Mouse (Mus musculus): ENCODE measurements around the gene Thbs1. TPM values are rescaled to one million over a fixed set of nuclear protein-coding genes. Genes with fewer than 3 reads are reported as not detected.

The Thbs1 gene
- polyA plus RNA-seq, 1 experiment from 2014 or later, result 4.7 TPM

DNA sequence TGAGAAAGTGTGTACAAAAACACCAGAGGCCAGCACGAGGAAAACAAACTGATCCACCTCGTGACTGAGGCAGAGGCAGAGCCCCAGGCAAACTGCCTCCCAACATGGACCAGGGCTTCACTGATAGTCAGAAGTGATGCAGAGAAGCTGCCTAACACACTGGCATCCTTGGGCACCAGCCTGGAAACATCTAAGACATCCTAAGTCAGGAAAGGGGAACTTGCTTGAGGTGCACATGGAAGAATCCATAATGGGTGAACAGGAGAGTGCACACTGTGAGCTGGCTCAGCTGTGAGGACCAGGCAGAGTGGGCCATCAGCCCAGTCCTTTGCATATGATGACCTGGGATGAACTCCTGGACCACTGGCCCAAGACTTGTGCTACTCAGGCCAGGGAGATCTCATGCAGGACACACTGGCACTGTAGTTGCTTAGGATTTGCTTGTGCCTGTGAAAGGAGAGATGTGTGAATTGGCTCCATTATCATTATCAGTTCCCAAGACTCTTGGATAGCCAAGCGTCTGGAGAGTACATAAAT lies 5.1 kb downstream of the Thbs1 start:
- H3K9me3 ChIP-seq, result no peaks in the 10 kb centered on the region
- H3K27ac ChIP-seq, result no peak overlapping the region
- H3K4me2 ChIP-seq, result no peak overlapping the region
- H3K9ac ChIP-seq, result no peak overlapping the region
- no peak overlapping the region for H3K4me3 ChIP-seq
- WGBS, result 76% methylated on average over 3 of the region's 3 CpGs
- H3K36me3 ChIP-seq (replicated peaks), result no peaks in the 10 kb centered on the region
- ATAC-seq (replicated peaks), result no peak
- H3K4me1 ChIP-seq, result 0 out of 2 replicates have a peak, but pooled peaks cover 13% of the 10 kb centered on the region
- H3K27me3 ChIP-seq (replicated peaks), result peaks cover 6% of the 10 kb centered on the region

- 0 out of 2 replicates have a peak, but pooled peaks cover 13% of the 10 kb centered on the region for H3K4me1 ChIP-seq
- no peak for ATAC-seq (replicated peaks)
- WGBS, result 78% methylated on average over 11 of the region's 11 CpGs
- no peak overlapping the region for H3K27ac ChIP-seq
- H3K27me3 ChIP-seq (replicated peaks), result peaks cover 6% of the 10 kb centered on the region
- no peak overlapping the region for H3K4me3 ChIP-seq
- H3K9ac ChIP-seq, result no peak overlapping the region
- H3K9me3 ChIP-seq, result no peaks in the 10 kb centered on the region
- H3K36me3 ChIP-seq (replicated peaks), result no peaks in the 10 kb centered on the region
- H3K4me2 ChIP-seq, result no peak overlapping the region
Measured at GRCm38 (mm10) chr2:118117401-118117800, 5.7 kb downstream of the Thbs1 start.

- H3K9ac ChIP-seq, result no peak overlapping the region
- H3K4me2 ChIP-seq, result no peak overlapping the region
- no peaks in the 10 kb centered on the region for H3K9me3 ChIP-seq
- H3K4me1 ChIP-seq, result 0 out of 2 replicates have a peak, but pooled peaks cover 13% of the 10 kb centered on the region
- no peaks in the 10 kb centered on the region for H3K36me3 ChIP-seq (replicated peaks)
- H3K27ac ChIP-seq, result no peak overlapping the region
- H3K27me3 ChIP-seq (replicated peaks), result peaks cover 3% of the 10 kb centered on the region
- ATAC-seq (replicated peaks), result no peak
- WGBS, result 78% methylated on average over 6 of the region's 6 CpGs
- no peak overlapping the region for H3K4me3 ChIP-seq
Measured at GRCm38 (mm10) chr2:118118045-118118444, 6.4 kb downstream of the Thbs1 start.

DNA sequence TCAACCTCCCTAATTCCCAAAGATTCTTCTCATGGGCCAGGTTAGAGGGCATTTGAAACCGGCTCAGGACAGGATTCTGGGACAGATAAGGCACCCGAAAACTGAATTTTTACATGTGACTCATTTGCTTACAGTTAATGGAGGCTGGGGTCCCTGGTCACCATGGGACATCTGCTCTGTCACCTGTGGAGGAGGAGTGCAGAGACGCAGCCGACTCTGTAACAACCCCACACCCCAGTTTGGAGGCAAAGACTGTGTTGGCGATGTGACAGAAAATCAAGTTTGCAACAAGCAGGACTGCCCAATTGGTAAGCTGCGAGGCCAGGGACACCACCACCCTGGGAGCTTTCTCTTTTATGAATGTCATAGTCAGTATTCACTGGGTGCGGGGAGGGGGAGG lies 6.8 kb downstream of the Thbs1 start:
- Histone ChIP-seq H3K4me3 (no peak overlapping the region), H3K27ac (no peak overlapping the region), H3K9ac (no peak overlapping the region), H3K9me3 (no peaks in the 10 kb centered on the region), H3K4me1 (0 out of 2 replicates have a peak, but pooled peaks cover 13% of the 10 kb centered on the region), H3K27me3 (replicated peaks) (no peaks in the 10 kb centered on the region), H3K36me3 (replicated peaks) (no peaks in the 10 kb centered on the region), H3K4me2 (no peak overlapping the region)
- WGBS, result 87% methylated on average over 7 of the region's 7 CpGs
- no peak for ATAC-seq (replicated peaks)

DNA sequence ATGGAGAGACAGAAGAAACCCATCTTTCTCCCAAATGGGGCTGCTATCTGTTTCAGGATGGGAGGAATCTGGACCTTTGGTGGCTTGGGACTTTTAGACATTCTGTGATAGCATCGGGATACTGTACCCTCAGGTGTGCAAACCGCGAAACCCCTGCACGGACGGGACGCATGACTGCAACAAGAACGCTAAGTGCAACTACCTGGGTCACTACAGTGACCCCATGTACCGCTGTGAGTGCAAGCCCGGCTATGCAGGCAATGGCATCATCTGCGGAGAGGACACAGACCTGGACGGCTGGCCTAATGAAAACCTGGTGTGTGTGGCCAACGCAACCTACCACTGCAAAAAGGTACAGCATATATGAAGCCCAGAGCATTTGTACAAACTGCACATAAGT lies 8.0 kb downstream of the Thbs1 start:
- Histone ChIP-seq H3K4me1 (0 out of 2 replicates have a peak, but pooled peaks cover 12% of the 10 kb centered on the region), H3K9ac (no peak overlapping the region), H3K27me3 (replicated peaks) (no peaks in the 10 kb centered on the region), H3K4me2 (no peak overlapping the region), H3K36me3 (replicated peaks) (no peaks in the 10 kb centered on the region), H3K4me3 (no peak overlapping the region), H3K9me3 (no peaks in the 10 kb centered on the region), H3K27ac (no peak overlapping the region)
- 96% methylated on average over 12 of the region's 12 CpGs for WGBS
- no peak for ATAC-seq (replicated peaks)

DNA sequence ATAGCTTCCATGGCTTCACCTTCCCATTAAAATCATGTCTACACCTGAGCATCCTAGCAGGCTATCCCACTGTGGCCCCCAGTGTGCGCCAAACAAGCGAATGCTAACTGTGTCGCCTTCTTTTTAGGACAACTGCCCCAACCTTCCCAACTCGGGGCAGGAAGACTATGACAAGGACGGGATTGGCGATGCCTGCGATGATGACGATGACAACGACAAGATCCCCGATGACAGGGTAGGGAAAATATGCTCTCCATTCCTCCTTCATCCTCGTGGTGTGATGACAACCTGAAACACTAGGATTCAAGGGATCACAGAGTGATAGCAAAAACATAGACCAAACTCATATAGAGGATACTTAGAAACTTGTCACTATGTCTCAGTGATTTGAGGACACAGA lies 8.4 kb downstream of the Thbs1 start:
- WGBS, result 94% methylated on average over 11 of the region's 11 CpGs
- H3K36me3 ChIP-seq (replicated peaks), result no peaks in the 10 kb centered on the region
- H3K27ac ChIP-seq, result no peak overlapping the region

DNA sequence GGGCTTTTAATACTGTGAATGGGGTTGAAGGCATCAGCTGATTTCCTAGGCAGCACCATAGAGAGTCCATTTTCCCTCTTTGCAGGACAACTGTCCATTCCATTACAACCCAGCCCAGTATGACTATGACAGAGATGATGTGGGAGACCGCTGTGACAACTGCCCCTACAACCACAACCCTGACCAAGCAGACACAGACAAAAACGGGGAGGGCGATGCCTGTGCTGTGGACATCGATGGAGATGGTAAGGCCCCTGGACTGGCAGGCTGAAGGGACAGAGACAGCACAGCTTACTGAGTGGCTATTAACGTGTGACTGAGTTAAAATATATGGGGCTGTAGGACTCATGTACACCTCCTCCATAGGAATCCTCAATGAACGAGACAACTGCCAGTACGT lies 9.1 kb downstream of the Thbs1 start:
- Histone ChIP-seq H3K36me3 (replicated peaks) (no peaks in the 10 kb centered on the region), H3K4me2 (no peak overlapping the region), H3K27me3 (replicated peaks) (no peaks in the 10 kb centered on the region), H3K9me3 (no peaks in the 10 kb centered on the region), H3K4me3 (no peak overlapping the region), H3K27ac (no peak overlapping the region), H3K9ac (no peak overlapping the region), H3K4me1 (0 out of 2 replicates have a peak, but pooled peaks cover 5% of the 10 kb centered on the region)
- WGBS, result 92% methylated on average over 7 of the region's 7 CpGs
- no peak for ATAC-seq (replicated peaks)

More for the DNA sequence above, 8.4 kb downstream of the Thbs1 start:
- H3K9me3 ChIP-seq, result no peaks in the 10 kb centered on the region
- H3K4me1 ChIP-seq, result 0 out of 2 replicates have a peak, but pooled peaks cover 9% of the 10 kb centered on the region
- no peak overlapping the region for H3K4me3 ChIP-seq
- no peak overlapping the region for H3K9ac ChIP-seq
- H3K27me3 ChIP-seq (replicated peaks), result no peaks in the 10 kb centered on the region
- ATAC-seq (replicated peaks), result no peak
- no peak overlapping the region for H3K4me2 ChIP-seq

DNA sequence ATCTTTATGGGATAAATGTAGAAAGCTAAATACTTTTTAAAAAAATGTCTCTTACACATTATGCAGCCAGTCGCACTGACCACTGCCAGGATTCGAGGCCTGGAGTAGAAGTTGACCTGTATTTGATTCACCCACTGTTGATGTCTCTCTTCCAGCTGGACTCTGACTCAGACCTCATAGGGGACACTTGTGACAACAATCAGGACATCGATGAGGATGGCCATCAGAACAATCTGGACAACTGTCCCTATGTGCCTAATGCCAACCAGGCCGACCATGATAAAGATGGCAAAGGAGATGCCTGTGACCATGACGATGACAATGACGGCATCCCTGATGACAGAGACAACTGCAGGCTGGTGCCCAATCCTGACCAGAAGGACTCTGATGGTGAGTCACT lies 10.6 kb downstream of the Thbs1 start:
- no peaks in the 10 kb centered on the region for H3K9me3 ChIP-seq
- H3K4me2 ChIP-seq, result no peak overlapping the region
- no peak overlapping the region for H3K9ac ChIP-seq
- WGBS, result 94% methylated on average over 6 of the region's 6 CpGs
- H3K4me3 ChIP-seq, result no peak overlapping the region
- H3K36me3 ChIP-seq (replicated peaks), result no peaks in the 10 kb centered on the region
- H3K27me3 ChIP-seq (replicated peaks), result no peaks in the 10 kb centered on the region
- no peak for ATAC-seq (replicated peaks)
- H3K4me1 ChIP-seq, result peaks cover 3% of the 10 kb centered on the region; the same call in 1 of the 2 replicates
- no peak overlapping the region for H3K27ac ChIP-seq

DNA sequence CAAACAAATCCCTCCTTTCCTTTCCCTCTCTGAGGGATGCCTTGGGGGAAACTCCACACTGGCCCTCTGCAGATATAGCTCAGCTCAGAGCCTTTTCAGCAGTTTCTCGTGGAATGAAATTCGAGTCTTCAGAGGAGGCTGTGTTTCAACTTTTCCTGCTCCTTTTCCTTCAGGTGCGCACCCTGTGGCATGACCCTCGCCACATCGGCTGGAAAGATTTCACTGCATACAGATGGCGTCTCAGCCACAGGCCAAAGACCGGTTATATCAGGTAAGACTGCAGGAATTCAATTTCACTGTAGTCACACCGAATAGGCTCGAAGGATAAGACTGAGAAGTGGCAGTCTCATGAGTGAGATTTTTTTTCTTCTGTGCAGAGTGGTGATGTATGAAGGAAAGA lies 12.1 kb downstream of the Thbs1 start:
- Histone ChIP-seq H3K9me3 (no peaks in the 10 kb centered on the region), H3K36me3 (replicated peaks) (no peaks in the 10 kb centered on the region), H3K4me2 (no peak overlapping the region), H3K27me3 (replicated peaks) (no peaks in the 10 kb centered on the region), H3K4me3 (no peak overlapping the region), H3K9ac (no peak overlapping the region), H3K27ac (no peak overlapping the region), H3K4me1 (peaks cover 3% of the 10 kb centered on the region; the same call in 1 of the 2 replicates)
- no peak for ATAC-seq (replicated peaks)
- WGBS, result 83% methylated on average over 9 of the region's 9 CpGs

- H3K9me3 ChIP-seq, result no peaks in the 10 kb centered on the region
- peaks cover 3% of the 10 kb centered on the region; the same call in 1 of the 2 replicates for H3K4me1 ChIP-seq
- no peak overlapping the region for H3K27ac ChIP-seq
- no peaks in the 10 kb centered on the region for H3K36me3 ChIP-seq (replicated peaks)
- H3K27me3 ChIP-seq (replicated peaks), result no peaks in the 10 kb centered on the region
- H3K4me3 ChIP-seq, result no peak overlapping the region
- no peak for ATAC-seq (replicated peaks)
- WGBS, result 85% methylated on average over 7 of the region's 7 CpGs
- H3K4me2 ChIP-seq, result no peak overlapping the region
- H3K9ac ChIP-seq, result no peak overlapping the region
Measured at GRCm38 (mm10) chr2:118124437-118124836, 12.8 kb downstream of the Thbs1 start.

- ATAC-seq (replicated peaks), result no peak
- Histone ChIP-seq H3K4me1 (peaks cover 3% of the 10 kb centered on the region; the same call in 1 of the 2 replicates), H3K4me3 (no peak overlapping the region), H3K27ac (no peak overlapping the region), H3K36me3 (replicated peaks) (no peaks in the 10 kb centered on the region), H3K27me3 (replicated peaks) (no peaks in the 10 kb centered on the region), H3K9me3 (no peaks in the 10 kb centered on the region), H3K4me2 (no peak overlapping the region), H3K9ac (no peak overlapping the region)
- WGBS, result 68% methylated on average over 11 of the region's 11 CpGs
Measured at GRCm38 (mm10) chr2:118125211-118125939, 13.7 kb downstream of the Thbs1 start.

GRCm38 (mm10) chr2:118125943-118126470 lies 14.3 kb downstream of the Thbs1 start:
- no peak overlapping the region for H3K4me2 ChIP-seq
- H3K4me3 ChIP-seq, result no peak overlapping the region
- WGBS, result 53% methylated on average over 7 of the region's 7 CpGs
- peaks cover 3% of the 10 kb centered on the region; the same call in 1 of the 2 replicates for H3K4me1 ChIP-seq
- no peaks in the 10 kb centered on the region for H3K27me3 ChIP-seq (replicated peaks)
- no peak for ATAC-seq (replicated peaks)
- H3K36me3 ChIP-seq (replicated peaks), result no peaks in the 10 kb centered on the region
- no peak overlapping the region for H3K27ac ChIP-seq
- no peak overlapping the region for H3K9ac ChIP-seq
- no peaks in the 10 kb centered on the region for H3K9me3 ChIP-seq
